Mouse (Mus musculus) C2C12 (cell line): ENCODE measurements around the gene Acap1.

Experiments
- CEBPB ChIP-seq: IDR thresholded peaks from one replicate; pipeline ENCODE4 v1.6.1; 2011; ENCODE audit warnings: low read depth, mild to moderate bottlenecking, control low read depth, moderate library complexity
- CTCF ChIP-seq: IDR thresholded peaks from one replicate; pipeline ENCODE4 v1.5.1; 2011; ENCODE audit not compliant: control insufficient read depth, insufficient read depth, insufficient read length
- MYOD1 ChIP-seq: IDR thresholded peaks from one replicate; pipeline ENCODE4 v1.6.1; 2011; ENCODE audit warnings: low read depth; ENCODE audit not compliant: control insufficient read depth, insufficient read length
- USF1 ChIP-seq: IDR thresholded peaks from one replicate; pipeline ENCODE4 v1.6.1; 2011; ENCODE audit warnings: low read depth, mild to moderate bottlenecking, control low read depth, moderate library complexity

DNA sequence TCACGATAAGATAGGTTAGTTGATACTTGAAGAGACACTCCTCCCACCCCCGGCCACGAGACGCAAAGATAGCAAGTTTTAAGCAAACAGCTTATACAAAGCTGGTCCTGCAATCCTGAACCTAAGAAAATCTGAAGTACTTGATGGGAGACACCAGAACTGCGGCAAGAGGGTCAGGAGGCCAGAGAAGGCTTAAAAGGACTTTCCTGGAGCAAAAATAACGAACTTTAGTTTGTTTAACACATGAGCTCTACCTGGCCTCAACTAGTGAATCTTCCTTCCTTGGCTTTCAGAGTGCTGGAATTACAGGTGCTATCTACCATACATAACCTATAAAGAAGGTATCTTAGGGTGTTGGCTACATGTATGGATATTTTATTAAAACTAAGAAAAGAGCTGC lies 39.3 kb upstream of the Acap1 start:
- TF ChIP-seq MYOD1 (no peak), CTCF (no peak), CEBPB (no peak), USF1 (no peak)
